Mouse (Mus musculus): ENCODE data around the gene Ephb1. TPM values are rescaled to one million over a fixed set of nuclear protein-coding genes. Genes with fewer than 3 reads are reported as not detected.

Ephb1 gene
- polyA plus RNA-seq, 1 experiment from 2014 or later = 1.0 TPM

GRCm38 (mm10) chr9:102039011-102039733, 315.3 kb downstream of the Ephb1 start:
- Histone ChIP-seq H3K36me3 (ENCODE audit: control insufficient read depth, insufficient read depth, low read length) (no peaks in the 10 kb centered on the region), H3K4me2 (replicated peaks; ENCODE audit: low read depth) (no peak overlapping the region), H3K27me3 (ENCODE audit: control insufficient read depth, insufficient read depth, low read length) (no peaks in the 10 kb centered on the region), H3K4me1 (replicated peaks; ENCODE audit: control insufficient read depth, insufficient read depth) (no peaks in the 10 kb centered on the region), H3K27ac (replicated peaks) (no peak overlapping the region), H3K9me3 (ENCODE audit: control insufficient read depth, low read length) (no peaks in the 10 kb centered on the region), H3K9ac (ENCODE audit: low read length) (no peak overlapping the region), H3K4me3 (ENCODE audit: low read depth, low read length) (no peak overlapping the region)
- WGBS = 53% methylated on average over 6 of the region's 6 CpGs
- no peak for ATAC-seq (ENCODE audit: low FRiP score, low TSS enrichment)
- TF ChIP-seq CTCF (IDR thresholded peaks at IDR 0.05; ENCODE audit: low read depth) = no peak
- no peak for TF ChIP-seq EP300 (optimal IDR thresholded peaks at IDR 0.05)
- DNase-seq (ENCODE audit: low spot score) = no peak

GRCm38 (mm10) chr9:102036132-102036531, 318.4 kb downstream of the Ephb1 start:
- no peaks in the 10 kb centered on the region for H3K36me3 ChIP-seq (ENCODE audit: control insufficient read depth, insufficient read depth, low read length)
- H3K27ac ChIP-seq (replicated peaks) = no peak overlapping the region
- 56% methylated on average over 5 of the region's 5 CpGs for whole genome bisulfite sequencing
- H3K4me2 ChIP-seq (replicated peaks; ENCODE audit: low read depth) = no peak overlapping the region
- H3K27me3 ChIP-seq (ENCODE audit: control insufficient read depth, insufficient read depth, low read length) = no peaks in the 10 kb centered on the region
- TF ChIP-seq CTCF (IDR thresholded peaks at IDR 0.05; ENCODE audit: low read depth) (peak; percentile 18; the same call in 1 of the 2 replicates), EP300 (optimal IDR thresholded peaks at IDR 0.05) (no peak)
- no peak for DNase-seq (ENCODE audit: low spot score)
- no peak for ATAC-seq (ENCODE audit: low FRiP score, low TSS enrichment)
- no peak overlapping the region for H3K4me3 ChIP-seq (ENCODE audit: low read depth, low read length)
- no peaks in the 10 kb centered on the region for H3K4me1 ChIP-seq (replicated peaks; ENCODE audit: control insufficient read depth, insufficient read depth)
- no peaks in the 10 kb centered on the region for H3K9me3 ChIP-seq (ENCODE audit: control insufficient read depth, low read length)
- no peak overlapping the region for H3K9ac ChIP-seq (ENCODE audit: low read length)

- WGBS = 74% methylated on average over 5 of the region's 5 CpGs
- H3K27me3 ChIP-seq (ENCODE audit: control insufficient read depth, insufficient read depth, low read length) = no peaks in the 10 kb centered on the region
- no peaks in the 10 kb centered on the region for H3K4me1 ChIP-seq (replicated peaks; ENCODE audit: control insufficient read depth, insufficient read depth)
Observed at GRCm38 (mm10) chr9:102033231-102033630, 321.3 kb downstream of the Ephb1 start.

GRCm38 (mm10) chr9:102032376-102032775, 322.1 kb downstream of the Ephb1 start:
- H3K9ac ChIP-seq (ENCODE audit: low read length) = no peak overlapping the region
- ATAC-seq (ENCODE audit: low FRiP score, low TSS enrichment) (no peak), DNase-seq (ENCODE audit: low spot score) (no peak)
- H3K9me3 ChIP-seq (ENCODE audit: control insufficient read depth, low read length) = no peaks in the 10 kb centered on the region
- no peaks in the 10 kb centered on the region for H3K27me3 ChIP-seq (ENCODE audit: control insufficient read depth, insufficient read depth, low read length)
- no peaks in the 10 kb centered on the region for H3K4me1 ChIP-seq (replicated peaks; ENCODE audit: control insufficient read depth, insufficient read depth)
- 75% methylated on average over 8 of the region's 8 CpGs for WGBS
- H3K27ac ChIP-seq (replicated peaks) = no peak overlapping the region
- no peak overlapping the region for H3K4me3 ChIP-seq (ENCODE audit: low read depth, low read length)
- no peaks in the 10 kb centered on the region for H3K36me3 ChIP-seq (ENCODE audit: control insufficient read depth, insufficient read depth, low read length)
- TF ChIP-seq CTCF (IDR thresholded peaks at IDR 0.05; ENCODE audit: low read depth) (no peak), EP300 (optimal IDR thresholded peaks at IDR 0.05) (no peak)
- no peak overlapping the region for H3K4me2 ChIP-seq (replicated peaks; ENCODE audit: low read depth)

More at GRCm38 (mm10) chr9:102033231-102033630, 321.3 kb downstream of the Ephb1 start:
- no peaks in the 10 kb centered on the region for H3K36me3 ChIP-seq (ENCODE audit: control insufficient read depth, insufficient read depth, low read length)
- TF ChIP-seq EP300 (optimal IDR thresholded peaks at IDR 0.05) (no peak), CTCF (IDR thresholded peaks at IDR 0.05; ENCODE audit: low read depth) (no peak)
- ATAC-seq (ENCODE audit: low FRiP score, low TSS enrichment) (no peak), DNase-seq (ENCODE audit: low spot score) (no peak)
- H3K9ac ChIP-seq (ENCODE audit: low read length) = no peak overlapping the region
- no peak overlapping the region for H3K4me2 ChIP-seq (replicated peaks; ENCODE audit: low read depth)
- no peaks in the 10 kb centered on the region for H3K9me3 ChIP-seq (ENCODE audit: control insufficient read depth, low read length)
- H3K27ac ChIP-seq (replicated peaks) = no peak overlapping the region
- H3K4me3 ChIP-seq (ENCODE audit: low read depth, low read length) = no peak overlapping the region

GRCm38 (mm10) chr9:102029661-102030060, 324.8 kb downstream of the Ephb1 start:
- no peaks in the 10 kb centered on the region for H3K36me3 ChIP-seq (ENCODE audit: control insufficient read depth, insufficient read depth, low read length)
- no peak overlapping the region for H3K9ac ChIP-seq (ENCODE audit: low read length)
- WGBS = 80% methylated on average over 7 of the region's 7 CpGs
- H3K27me3 ChIP-seq (ENCODE audit: control insufficient read depth, insufficient read depth, low read length) = no peaks in the 10 kb centered on the region
- no peak overlapping the region for H3K27ac ChIP-seq (replicated peaks)
- no peak overlapping the region for H3K4me2 ChIP-seq (replicated peaks; ENCODE audit: low read depth)
- no peaks in the 10 kb centered on the region for H3K4me1 ChIP-seq (replicated peaks; ENCODE audit: control insufficient read depth, insufficient read depth)
- no peak overlapping the region for H3K4me3 ChIP-seq (ENCODE audit: low read depth, low read length)
- no peak for ATAC-seq (ENCODE audit: low FRiP score, low TSS enrichment)
- no peak for TF ChIP-seq CTCF (IDR thresholded peaks at IDR 0.05; ENCODE audit: low read depth)
- TF ChIP-seq EP300 (optimal IDR thresholded peaks at IDR 0.05) = no peak
- no peaks in the 10 kb centered on the region for H3K9me3 ChIP-seq (ENCODE audit: control insufficient read depth, low read length)
- DNase-seq (ENCODE audit: low spot score) = no peak

GRCm38 (mm10) chr9:102026136-102026535, 328.4 kb downstream of the Ephb1 start:
- no peak overlapping the region for H3K9ac ChIP-seq (ENCODE audit: low read length)
- no peak overlapping the region for H3K4me2 ChIP-seq (replicated peaks; ENCODE audit: low read depth)
- no peak overlapping the region for H3K4me3 ChIP-seq (ENCODE audit: low read depth, low read length)
- DNase-seq (ENCODE audit: low spot score) (no peak), ATAC-seq (ENCODE audit: low FRiP score, low TSS enrichment) (no peak)
- H3K9me3 ChIP-seq (ENCODE audit: control insufficient read depth, low read length) = no peaks in the 10 kb centered on the region
- no peaks in the 10 kb centered on the region for H3K36me3 ChIP-seq (ENCODE audit: control insufficient read depth, insufficient read depth, low read length)
- 57% methylated on average over 2 of the region's 2 CpGs for WGBS
- H3K27ac ChIP-seq (replicated peaks) = no peak overlapping the region
- H3K27me3 ChIP-seq (ENCODE audit: control insufficient read depth, insufficient read depth, low read length) = no peaks in the 10 kb centered on the region
- H3K4me1 ChIP-seq (replicated peaks; ENCODE audit: control insufficient read depth, insufficient read depth) = no peaks in the 10 kb centered on the region
- TF ChIP-seq EP300 (optimal IDR thresholded peaks at IDR 0.05) (no peak), CTCF (IDR thresholded peaks at IDR 0.05; ENCODE audit: low read depth) (no peak)
